Mouse (Mus musculus) CD8-positive naive resting alpha-beta T cell, adult 2 months (primary cell): ENCODE results near the gene Abcc2.

Experiments used
- DNase-seq, 2 experiments: peaks; one replicate each; pipeline ENCODE4 v3.0.0; 2022; ENCODE audit warnings: low read depth in 2 of 2, low spot score in 2 of 2

Abcc2 gene

DNA sequence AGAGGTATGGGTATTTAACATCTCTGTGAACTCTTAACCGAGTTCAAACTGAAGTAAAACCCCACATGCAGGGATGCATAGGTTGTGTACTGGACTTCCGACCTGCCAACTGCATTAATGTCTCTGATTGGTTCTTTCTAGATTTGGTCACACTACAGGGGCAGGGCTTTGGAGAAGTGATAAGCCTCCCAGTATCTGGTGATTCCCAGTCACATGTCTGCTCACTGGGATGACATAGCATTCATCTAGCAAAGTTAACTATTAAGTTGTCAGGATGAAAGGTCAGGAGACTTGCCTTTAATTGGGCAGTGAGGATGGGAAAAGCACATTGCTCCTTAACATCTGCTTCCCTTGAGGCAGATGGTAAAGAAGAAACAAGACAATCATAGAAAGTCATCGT lies at the start of gene Abcc2:
TSS of gene Abcc2 (plus strand) at position 213 of the 400 bp plus-strand sequence.
- no peak for DNase-seq

DNA sequence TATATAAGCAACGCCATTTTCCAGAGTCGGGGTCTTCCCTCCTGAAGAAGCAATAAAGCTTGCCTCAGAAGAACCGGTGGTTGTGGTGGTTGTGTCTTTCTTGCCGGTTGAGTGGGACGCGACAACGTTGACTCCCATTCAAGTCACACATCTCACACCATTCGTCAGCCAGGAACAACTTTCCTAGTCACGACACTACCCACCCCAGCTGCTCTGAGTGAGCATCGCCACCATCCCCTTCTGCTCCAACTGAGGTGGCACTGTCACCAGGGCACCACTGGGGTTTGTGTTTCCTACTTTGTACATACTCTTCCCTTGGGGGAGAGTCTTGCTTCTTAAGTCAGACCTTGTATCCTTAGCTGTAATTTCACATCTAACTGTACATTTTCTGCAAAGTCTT lies 43.6 kb upstream of the Abcc2 start:
- no peak for DNase-seq

DNA sequence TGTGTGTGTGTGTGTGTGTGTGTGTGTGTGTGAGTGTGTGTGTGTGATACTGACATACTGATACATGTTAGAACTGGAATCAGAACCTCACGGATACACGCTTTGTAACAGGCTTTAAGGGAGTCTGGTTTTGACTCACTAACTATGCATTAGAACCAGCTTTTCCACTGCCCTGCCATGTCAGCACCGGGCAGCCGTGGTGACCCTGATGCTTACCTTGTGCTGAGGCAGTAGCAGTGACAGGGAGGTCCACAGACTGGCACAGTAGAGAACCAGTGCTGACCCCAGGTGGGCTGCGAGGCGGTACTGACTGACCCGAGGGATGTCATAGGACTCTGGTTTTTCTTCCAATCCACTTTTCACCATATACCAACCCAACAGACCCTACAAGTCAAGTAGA lies 38.6 kb upstream of the Abcc2 start:
- DNase-seq, result no peak

DNA sequence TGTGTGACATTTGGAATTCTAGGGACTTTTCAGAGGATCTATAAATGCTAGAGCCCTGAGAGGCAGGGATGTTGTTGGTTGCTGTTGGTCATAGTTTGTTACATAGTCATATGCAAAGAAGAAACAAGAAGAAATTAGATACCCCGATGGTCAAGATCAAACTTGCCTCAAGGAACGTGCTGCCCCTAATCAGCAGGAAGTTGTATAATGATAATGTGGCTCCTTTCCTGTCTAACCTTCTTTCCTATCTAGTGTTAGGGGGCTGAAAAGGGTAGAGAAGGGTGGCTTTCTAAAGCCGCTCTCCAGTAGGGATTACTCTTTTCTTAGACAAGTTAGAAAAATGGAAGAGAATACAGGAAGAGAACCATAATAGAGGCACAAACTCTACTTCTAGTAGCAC lies 36.3 kb upstream of the Abcc2 start:
- no peak for DNase-seq

DNA sequence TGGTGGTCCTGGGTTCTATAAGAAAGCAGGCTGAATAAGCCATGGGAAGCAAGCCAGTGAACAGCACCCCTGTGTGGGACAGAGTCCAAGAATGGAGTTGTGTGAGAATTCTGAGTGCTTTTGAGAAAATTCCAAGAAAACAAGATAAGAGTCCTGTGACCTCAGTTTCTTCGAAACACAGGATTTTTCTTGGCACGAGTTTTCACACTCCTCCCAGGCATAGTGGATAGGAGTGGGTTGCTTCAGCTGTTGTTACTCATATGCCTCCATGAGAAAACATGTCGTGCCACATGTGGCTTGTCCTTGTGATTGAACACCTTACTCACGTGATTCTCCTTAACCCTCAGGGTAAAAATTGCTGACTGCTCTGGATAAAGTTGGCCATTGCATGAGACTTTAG lies 34.1 kb upstream of the Abcc2 start:
- no peak for DNase-seq

DNA sequence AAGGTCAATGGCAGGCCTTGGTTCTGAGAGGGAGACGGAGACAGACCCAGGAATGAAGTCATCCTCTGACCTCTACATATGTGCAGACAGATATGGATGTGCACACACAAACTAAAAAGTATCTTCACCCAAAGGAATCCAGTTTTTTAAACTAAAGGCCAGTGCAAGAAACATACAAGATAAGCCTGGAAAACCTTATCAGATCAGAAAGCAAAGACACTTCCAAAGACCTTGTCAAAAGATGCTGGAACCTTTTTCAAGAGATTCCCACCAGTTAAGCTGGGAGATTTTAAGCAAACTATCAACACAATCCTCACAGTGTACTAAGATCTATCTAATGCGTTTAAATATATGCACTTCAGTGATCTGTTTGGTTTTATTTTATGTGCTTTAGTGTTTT lies 32.0 kb upstream of the Abcc2 start:
- DNase-seq, result no peak

DNA sequence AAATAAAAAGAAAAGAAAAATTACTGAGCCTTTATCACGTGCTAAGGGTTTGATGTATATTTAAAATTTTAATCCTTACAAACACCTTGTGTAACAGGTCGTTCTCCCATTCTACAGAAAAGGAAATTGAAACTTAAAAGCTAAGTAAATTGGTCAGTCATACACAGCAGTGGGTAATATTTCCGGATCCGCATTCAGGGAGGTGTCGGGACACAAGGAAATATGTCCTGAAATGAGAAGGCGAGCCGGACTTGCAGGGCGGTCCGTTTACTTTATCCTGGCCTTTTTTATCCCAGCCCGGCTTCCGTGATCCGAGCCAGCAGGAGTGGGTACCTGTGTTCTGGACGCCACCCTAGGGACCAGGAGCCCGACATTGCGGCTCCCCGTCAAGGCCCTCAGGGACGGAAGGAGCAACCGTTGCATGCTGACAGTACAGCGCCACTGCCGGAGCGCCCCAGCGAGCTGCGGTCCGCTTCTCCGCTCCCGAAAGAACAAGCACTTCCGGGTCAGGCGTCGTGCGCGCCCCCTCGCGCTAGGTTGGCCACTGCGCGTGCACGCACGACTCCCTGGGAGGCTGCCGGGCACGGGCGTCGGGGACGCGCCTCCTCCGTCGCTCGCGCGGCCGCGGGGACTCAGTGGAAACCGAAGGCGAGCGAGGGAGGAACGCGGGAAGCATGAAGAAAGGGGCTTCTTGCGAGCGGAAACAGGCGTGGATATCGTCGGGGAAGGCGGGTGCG lies 29.3 kb upstream of the Abcc2 start, which contains the start of the genes Cutc and Cox15:
TSS of gene Cutc (plus strand) at position 508 of the 737 bp plus-strand sequence.
TSS of gene Cox15 (minus strand) at position 512 of the 737 bp plus-strand sequence.
- DNase-seq, result peak; percentile 94 to 95

DNA sequence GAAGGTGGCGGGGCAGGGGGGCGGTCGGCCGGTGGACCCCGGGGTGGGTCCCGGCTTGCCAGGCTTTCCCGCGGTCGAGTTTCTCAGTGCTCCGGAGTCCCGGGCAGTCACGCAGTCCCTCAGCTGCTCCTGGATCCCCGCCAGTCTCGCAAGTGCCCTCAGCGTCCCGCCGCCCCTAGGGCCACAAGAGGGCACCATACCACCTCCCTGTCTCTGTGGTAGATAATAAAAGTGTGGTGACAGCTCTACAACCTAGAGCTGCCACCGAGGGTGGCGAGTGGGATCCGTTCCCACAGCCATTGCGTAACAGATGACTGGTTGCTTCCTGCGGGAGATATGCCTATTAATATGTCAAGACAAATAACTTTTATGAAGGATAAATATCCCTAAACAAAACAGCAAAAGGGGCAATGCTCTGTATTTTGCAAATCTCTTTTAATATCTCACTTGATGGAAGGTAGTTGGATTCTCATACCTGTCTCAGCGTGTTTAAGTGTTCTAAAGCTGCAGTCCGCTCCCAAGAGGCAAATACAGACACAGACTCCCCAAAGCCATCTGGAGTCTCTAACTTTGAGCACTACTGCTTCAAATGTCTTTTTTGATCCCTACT lies 28.7 kb upstream of the Abcc2 start:
- DNase-seq, result peak; percentile 86 to 91

DNA sequence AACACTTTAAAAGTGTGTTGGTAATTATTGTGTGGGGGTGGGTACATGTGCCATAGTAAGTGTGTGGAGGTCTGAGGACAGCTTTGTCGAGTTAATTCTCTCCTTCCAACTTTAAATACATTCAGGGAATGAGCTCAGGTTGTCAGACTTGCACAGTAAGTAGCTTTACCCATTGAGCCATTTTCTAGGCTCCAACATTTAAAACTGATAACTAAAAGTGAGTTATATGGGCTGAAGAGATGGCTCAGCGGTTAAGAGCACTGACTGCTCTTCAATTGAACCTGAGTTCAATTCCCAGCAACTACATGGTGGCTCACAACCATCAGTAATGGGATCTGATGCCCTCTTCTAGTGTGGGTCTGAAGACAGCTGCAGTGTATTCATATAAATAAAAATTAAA lies 27.8 kb upstream of the Abcc2 start:
- DNase-seq, result no peak

DNA sequence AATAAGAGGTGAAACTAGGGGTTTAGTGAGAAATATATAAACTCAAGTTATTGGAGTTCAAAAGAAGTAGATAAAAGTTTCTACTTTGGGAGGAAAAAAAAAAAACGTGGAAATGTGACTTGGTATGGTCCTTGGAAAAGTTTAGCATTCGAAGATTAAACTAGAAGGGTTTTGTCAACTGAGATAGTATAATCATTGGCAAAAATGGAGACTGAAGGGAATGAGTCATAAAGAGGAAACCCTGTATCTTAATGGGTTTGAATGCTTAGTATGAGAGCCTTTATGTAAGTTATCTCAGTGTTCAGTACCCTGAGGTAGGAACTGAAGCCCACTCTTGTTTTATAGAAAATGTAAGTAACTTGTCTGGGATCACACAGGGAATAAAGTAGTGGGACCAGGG lies 27.1 kb upstream of the Abcc2 start:
- no peak for DNase-seq

DNA sequence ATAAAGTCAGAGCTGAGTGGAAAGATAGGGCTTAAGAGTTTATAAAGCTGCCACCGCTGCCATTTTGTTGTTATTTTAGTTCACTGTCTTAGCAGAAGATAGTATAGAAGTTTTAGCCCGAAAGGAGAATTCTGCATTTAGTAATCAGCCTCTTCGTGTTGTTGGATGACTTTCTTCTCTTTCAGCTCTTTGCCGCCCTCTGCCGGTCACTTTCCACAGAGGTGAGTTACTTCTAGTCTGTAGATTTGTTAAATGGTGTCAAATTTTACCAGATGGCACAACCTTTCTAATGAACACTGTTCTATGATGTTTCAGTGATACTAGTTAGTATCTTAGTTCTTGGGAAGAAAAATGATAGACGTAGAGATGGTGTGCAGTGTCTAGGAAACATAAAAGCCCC lies 21.5 kb upstream of the Abcc2 start:
- DNase-seq, result peak; percentile 64 to 74

DNA sequence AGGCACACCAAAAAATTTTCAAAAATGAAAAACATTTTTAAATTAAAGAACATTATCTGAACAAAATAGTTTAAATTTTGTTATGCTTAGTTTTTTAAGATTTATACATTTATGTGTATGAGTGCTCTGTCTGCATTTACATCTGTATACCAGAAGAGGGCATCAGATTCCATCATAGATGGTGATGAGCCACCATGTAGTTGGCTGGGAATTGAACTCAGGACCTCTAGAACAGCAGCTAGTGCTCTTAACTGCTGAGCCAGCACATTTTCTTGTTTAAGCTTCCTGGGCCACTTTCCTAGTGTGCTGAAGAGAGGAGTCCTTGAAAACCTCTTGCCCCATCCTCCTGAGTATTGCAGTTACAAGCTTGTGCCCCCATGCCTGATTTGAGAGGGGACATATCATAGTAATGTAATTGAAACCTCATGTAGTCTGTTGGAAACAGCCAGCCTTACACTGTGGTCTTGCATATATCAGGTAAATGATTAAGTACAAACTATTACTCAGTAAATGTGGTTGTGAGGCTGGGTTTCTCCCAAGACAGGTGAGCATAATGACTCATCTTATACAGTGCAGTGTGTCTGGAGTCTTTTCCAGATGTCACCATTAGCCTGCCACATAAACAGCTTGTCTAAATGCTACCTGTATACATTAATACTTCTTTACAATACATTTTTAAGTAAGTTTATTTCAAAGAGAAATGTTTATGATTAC lies 20.3 kb upstream of the Abcc2 start:
- DNase-seq, result no peak

DNA sequence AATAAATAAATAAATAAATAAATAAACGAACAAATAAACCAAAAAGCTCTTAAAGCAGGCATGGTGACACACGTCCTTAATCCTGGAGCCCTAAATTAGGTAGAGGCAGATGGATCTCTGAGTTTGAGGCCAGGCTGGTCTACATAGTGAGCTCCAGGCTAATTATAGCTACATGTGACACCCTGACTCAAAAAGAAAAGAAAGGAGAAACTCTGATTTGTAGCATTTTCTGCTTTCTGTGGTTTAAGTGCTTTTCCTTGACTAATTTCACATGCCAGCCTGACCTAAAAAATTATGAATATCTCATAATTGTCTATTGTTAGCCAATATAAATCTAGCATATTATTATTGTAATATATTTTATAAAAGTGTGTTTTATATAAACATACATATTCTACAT lies 19.6 kb upstream of the Abcc2 start:
- DNase-seq, result no peak

DNA sequence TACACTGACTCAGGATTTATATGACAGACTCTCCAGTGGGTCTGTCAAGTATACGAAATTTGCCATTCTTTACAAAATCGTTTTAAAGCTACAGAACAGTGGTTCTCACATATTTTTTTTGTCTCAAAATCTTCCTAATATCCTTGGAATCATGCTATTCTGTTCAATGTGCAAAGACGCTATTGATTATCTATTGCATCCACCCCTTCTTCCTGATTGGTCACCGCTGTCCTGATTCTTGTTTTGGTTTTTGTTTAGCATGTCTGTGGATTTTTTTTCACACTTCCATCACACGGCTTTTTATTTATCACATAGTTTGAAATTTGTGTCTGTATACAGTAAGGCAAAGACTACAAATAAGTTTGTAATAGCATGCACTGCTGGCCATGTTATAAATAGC lies 15.5 kb upstream of the Abcc2 start:
- no peak for DNase-seq

DNA sequence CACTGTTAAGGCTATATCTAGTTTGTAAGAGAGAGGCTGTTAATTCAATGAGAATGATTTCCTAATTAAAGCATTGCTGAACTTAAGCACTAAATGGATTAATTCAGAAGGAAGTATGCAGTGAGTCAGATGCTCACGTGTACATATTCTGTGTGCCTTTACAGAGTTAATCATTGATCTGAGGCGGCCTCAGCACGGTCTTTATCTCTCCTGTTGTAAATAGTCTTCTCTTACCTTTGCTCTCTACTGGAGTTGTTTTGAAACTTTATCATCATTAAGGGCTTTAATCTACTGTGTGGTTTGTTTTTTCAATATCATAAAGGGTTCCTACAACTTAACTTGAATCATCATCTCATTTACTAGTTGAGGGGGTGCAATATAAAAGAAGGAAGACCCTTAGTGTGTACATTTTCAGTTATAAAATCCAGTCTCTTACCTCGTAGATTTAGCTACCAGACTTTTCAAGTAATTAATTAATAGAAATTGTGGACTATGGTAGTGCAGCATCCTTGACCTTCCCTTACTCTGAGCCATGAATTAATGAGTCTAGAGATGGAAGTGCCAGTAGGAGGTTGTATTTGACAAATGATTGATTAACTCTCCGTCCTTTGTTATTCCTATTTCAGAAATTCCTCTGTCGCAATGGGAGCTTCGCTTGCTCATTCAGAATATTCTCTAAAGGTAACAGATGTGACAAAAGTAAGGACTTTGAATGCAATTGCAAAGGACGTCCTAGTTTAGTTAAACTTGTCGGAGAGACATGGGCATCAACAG lies 14.3 kb upstream of the Abcc2 start:
- no peak for DNase-seq

DNA sequence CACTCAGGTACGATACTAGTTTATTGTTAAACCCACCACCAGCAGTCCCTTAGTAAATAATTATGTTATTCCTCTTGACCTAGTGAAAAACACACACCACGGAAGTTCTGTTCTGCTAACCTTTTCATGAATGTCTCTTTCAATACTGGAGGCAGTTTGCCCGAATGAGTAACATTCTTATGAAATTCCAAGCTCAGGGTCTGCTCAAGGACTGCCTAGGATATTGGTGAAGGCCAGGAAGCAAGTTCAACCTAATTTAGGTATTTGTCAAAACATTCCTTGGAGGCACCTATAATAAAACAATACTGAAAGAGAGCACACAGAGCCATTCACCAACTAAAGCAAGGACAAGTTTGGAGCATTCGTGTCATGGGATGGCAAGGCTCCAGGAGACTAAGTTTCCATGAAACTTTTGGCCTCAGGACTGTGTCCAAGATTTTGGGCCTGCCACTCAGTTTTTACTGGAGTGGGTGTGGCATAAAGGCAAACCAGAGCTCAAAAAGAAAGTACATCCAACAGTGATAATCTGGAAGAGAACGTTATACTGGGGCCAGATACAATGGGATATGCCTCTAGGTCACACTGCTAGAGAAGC lies 12.5 kb upstream of the Abcc2 start:
- no peak for DNase-seq

DNA sequence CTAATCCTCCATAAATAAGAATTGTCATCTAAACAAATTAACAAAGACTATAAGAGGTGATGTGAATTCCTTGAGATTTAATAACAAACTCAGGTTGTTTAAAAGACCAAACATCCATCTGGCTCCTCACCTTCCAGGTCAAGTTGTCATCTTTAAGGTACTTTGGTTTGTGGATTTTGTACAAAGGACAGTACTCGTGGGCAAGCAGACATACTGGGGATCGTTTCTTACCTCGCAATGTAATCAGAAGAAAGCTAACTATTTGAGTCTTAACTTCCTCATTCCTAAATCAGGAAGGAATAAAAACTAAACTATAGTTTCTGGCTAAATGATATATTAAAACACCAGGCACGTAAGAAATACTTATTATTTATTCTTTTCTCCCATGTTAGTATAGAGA lies 11.4 kb upstream of the Abcc2 start:
- no peak for DNase-seq

DNA sequence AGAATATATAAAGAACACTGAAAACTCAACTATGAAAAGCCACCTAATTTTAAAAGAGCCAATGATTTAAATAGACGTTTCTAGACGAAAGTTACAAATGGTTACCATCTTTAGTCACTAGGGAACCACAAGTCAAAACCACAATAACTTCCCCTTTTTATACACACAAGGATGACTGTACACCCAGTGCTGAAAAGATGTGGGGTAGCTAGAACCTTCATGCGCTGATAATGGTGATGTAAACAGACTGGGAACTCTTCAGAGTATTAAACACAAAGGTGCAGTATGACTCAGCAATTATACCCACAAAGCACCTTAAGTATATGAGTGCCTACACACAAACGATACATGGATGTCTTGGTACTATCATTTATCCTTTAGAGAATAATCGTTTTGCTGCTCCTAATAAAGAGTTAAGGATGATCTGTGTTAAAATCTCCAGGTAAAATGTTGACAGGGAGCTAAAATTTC lies 10.5 kb upstream of the Abcc2 start:
- DNase-seq, result no peak

DNA sequence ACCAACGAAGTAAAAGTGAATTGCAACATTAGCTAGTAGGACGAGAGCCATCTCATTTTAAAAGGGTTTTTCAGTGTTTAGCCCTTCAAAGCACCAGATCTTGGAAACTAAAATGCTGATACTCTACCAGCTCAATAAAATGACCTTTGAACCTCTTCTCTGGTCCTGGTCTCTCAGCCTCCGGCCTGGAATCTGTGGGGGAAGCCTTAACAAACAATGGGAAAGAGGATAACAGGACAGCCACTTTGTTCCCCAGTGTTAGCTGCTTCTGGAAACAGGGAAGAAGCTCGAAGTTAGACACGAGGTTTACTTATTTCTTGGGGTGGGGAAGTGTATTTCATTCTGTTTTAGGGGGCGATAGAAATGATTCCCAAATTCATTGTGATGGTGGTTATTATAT lies 9.7 kb upstream of the Abcc2 start:
- DNase-seq, result no peak

DNA sequence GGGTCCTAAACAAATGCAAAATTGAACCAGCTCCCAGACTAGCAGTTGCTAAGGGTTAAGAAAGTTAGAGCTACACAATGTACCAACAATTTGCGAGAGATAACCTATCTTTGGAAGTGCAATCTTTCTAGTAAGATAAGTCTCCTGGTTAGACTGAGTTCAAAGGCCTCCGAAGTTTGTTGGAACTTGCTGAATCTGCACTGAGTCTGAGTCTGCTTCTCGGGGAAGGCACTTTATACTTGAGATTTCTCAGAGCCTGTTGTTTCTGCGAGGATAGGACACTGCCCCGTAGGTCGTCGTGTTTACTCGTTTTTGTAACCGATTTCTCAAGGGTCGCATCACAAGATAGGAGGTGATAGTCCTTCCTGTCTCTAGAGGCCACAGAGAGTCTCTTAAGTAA lies 6.6 kb upstream of the Abcc2 start:
- no peak for DNase-seq

DNA sequence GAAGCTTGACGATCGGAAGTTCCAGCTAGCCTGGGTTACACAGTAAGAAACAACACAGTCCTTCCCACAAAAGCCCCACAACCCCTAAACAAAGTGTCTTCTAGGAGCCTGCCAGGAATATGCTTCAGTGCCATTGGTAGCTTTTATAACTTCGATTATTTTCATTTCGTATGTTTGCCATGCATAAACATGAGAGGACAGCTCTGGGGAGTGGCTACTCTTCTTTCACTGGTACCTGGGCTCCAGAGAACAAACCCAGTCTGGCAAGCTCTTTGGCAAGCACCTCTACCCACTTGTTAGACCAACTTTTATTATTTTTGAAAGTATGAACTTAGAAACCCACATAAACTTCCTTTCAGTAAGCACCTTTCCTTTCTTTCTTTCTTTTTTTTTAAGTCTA lies 5.4 kb upstream of the Abcc2 start:
- no peak for DNase-seq
